Mouse (Mus musculus): ENCODE data around the gene Syt9.
"Not testable (repeated sequence)": the region's sequence is repeated elsewhere in the genome, so short reads cannot be mapped to it uniquely, and the experiment has no call there.

The Syt9 gene

GRCm38 (mm10) chr7:107461699-107462440, 91.3 kb downstream of the Syt9 start:
- no peak for DNase-seq (ENCODE audit: low read depth)

DNA sequence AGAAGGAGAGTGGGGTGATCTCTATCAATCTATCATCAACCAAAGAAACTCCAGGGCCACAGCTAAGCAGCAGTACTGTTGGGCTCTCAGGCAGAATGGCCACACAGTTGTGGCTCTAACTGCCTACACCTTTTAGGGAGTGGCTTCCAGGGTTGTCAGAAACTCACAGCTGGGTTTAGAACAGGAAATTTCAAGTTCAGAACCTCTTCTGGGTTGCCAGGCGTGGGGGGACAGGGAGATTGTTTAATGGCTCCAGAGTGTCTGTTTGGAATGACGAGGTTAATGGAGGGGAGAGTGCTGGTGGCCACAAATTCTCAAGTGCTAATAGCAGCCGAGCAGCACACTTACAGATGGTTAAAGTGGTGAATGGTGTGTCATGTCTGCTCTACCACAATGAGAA, 92.4 kb downstream of the Syt9 start:
- DNase-seq (ENCODE audit: low read depth): no peak

GRCm38 (mm10) chr7:107465081-107465480, 94.6 kb downstream of the Syt9 start:
- DNase-seq (ENCODE audit: low read depth): no peak

- DNase-seq (ENCODE audit: low read depth): no peak
These were observed 108.7 kb downstream of the Syt9 start for GRCm38 (mm10) chr7:107478979-107479965.

DNA sequence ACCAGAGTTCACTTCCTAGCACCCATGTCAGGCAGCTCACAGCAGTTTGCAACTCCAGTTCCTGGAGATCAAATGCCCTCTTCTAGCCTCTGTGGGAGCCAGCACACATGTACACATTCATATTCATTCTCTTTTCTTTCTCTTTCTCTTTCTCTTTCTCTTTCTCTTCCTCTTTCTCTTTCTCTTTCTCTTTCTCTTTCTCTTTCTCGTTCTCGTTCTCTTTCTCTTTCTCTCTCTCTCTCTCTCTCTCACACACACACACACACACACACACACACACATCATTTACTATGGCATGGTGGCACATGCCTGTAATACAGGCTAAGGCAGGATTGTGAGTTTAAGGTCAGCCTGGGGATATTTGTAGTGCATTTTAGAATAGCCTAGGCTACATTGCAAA, 115.2 kb downstream of the Syt9 start:
- DNase-seq (ENCODE audit: low read depth): not testable (repeated sequence)

DNA sequence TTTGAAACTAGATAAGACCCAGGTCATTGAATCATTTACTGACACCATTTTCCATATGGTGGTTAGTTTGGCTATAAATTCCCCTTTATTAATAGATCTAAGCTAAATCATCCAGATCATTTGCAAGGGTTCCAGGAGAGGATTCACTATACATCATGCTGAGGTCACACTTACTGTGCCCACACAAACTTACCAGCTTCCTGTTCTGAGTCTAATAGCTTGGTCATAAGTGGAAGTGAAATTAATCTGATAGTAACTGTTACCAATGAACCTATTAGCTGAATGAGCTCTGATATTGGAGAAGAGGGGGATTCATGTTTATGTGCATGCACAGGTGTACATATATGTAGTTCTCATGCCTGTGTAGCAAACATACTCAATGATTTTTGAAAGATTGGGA, 124.9 kb downstream of the Syt9 start:
- no peak for DNase-seq (ENCODE audit: low read depth)

GRCm38 (mm10) chr7:107496923-107497322, 126.4 kb downstream of the Syt9 start:
- no peak for DNase-seq (ENCODE audit: low read depth)

DNA sequence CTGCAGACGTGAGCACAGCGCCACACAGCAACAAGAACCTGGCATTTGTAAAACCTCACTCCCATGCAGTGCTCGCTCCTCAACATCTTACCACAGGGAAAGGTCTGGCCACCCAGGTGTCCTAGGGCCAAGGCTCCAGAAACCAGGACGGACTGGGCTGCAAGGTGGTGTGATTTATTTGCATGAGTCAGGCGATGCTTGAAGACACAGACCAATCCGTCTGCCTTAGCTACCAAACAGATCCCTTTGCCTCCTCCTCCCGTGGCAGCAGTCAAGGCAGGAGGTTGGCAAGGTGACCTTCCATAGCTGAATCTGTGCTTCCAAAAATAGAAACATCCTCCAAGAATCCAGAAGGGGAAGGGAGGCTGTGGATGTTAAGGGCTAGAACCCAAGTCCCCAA, 130.1 kb downstream of the Syt9 start:
- DNase-seq (ENCODE audit: low read depth): no peak

DNA sequence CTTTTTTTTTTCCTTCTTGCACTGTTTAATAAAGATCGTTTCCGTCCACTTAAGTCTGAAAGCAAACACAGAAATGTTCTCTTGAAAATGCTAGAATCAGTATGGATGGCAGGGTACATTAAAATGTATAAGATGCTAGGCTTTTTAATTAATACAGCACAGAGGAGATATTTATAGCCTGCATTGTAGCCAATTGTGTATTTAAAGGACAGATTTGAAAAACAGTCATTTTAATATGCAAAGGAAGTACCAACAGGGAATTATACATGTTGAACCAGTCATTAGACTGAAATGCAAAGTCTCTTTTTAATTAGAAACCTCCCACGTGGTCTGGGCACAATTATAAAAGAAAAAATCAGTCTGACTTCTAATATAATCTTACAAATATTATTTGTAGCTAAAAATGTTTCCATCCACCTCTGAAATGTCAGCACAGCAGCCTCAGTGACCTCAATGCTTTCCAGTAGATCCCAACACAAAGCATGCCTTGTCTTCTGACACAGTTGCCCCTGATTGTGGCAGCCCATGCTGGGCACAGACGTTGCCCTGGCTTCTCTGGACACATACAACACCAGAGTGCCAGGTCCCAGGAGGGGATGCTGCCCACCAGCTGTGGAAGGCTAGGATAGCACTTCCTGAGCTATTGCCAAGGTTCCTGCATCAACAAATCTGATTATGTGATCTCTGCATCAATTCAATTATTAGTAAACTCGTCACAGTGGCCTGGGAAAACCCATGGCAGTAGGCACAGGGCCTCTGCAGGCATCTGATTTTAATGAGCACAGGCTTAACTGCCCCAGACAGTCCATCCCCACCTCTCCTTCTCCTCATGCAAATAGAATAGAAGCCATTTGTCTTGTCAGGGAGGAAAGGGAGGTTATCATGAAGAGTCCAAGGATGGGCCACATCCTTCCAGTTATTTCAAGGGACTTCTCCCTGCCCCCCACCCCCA, 134.5 kb downstream of the Syt9 start:
- DNase-seq (ENCODE audit: low read depth): no peak

GRCm38 (mm10) chr7:107507920-107508319, 137.4 kb downstream of the Syt9 start:
- DNase-seq (ENCODE audit: low read depth): no peak

- DNase-seq (ENCODE audit: low read depth): no peak
These were observed 139.2 kb downstream of the Syt9 start for GRCm38 (mm10) chr7:107509740-107510139.

GRCm38 (mm10) chr7:107516704-107517410, 146.3 kb downstream of the Syt9 start:
- no peak for DNase-seq (ENCODE audit: low read depth)

- DNase-seq (ENCODE audit: low read depth): no peak
These were observed 148.9 kb downstream of the Syt9 start for GRCm38 (mm10) chr7:107519256-107520025.

- DNase-seq (ENCODE audit: low read depth): no peak
These were observed 150.9 kb downstream of the Syt9 start for GRCm38 (mm10) chr7:107521411-107521810.

DNA sequence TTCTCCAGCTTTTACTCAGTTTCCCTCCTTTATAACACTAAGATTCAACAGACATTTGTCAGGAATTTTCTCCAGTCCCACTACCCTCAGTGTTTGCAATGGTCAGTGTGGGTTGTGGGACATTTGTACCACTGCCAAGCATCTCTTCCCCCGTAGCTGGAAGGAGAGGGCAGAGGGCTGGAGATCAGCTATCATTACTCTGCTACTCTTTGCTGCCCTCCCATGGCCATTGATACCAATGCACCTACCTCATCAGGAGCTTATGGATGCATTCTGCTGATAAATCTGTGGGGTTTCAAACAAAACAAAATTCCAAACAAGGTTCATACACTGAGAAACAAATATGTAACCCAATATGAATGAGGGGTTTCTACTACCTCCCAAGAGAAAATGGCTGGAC, 155.8 kb downstream of the Syt9 start:
- no peak for DNase-seq (ENCODE audit: low read depth)

GRCm38 (mm10) chr7:107528169-107528772, 157.7 kb downstream of the Syt9 start:
- no peak for DNase-seq (ENCODE audit: low read depth)

- no peak for DNase-seq (ENCODE audit: low read depth)
These were observed 158.8 kb downstream of the Syt9 start for GRCm38 (mm10) chr7:107529364-107529763.

GRCm38 (mm10) chr7:107535311-107535710, 164.8 kb downstream of the Syt9 start:
- no peak for DNase-seq (ENCODE audit: low read depth)

GRCm38 (mm10) chr7:107536516-107536915, 166.0 kb downstream of the Syt9 start:
- no peak for DNase-seq (ENCODE audit: low read depth)

DNA sequence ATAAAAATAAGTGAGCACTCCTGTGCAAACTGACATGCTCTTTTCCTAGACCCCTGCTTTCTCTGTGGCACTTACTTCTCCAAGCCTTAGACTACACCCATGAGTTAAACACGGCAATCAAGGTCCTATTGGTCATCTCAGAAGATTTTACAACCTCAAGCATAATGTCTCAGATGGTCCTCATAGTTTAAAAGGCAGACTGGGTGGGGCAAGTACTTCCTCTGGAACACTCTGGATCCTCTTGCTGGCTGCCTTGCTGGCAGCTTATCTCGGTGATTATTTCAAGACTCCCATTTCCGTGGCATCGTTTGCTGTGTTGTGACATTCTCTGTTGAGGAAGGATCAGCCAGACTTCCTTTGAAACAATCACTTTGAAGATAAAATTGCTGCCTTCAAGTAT, 169.5 kb downstream of the Syt9 start:
- DNase-seq (ENCODE audit: low read depth): no peak
